Comparison of ENCODE assay signal across 8 mouse cellular contexts in genomic region chr3:88579454-88580117, GRCm38 (mm10). TPM values are rescaled to one million over a fixed set of nuclear protein-coding genes. Genes with fewer than 3 reads are reported as not detected.
A peak's percentile ranks its signal among the peaks of the same experiment; 100 is the strongest.
DNase-seq lines count a peak whose midpoint lies in the region; ATAC-seq lines count a peak whose summit lies in the region.

No protein-coding gene starts in this region.

- H3K9ac ChIP-seq in embryonic facial prominence, embryonic 11.5 days (replicated peaks; ENCODE audit: low read length): peak overlapping the region; percentile 79
- H3K9ac ChIP-seq in midbrain, embryonic 11.5 days (ENCODE audit: low read length): peak overlapping the region; percentile 88

- no peaks in the 10 kb centered on the region for H3K27me3 ChIP-seq in embryonic facial prominence, embryonic 11.5 days (ENCODE audit: control insufficient read depth, insufficient read depth, low read length)
- no peaks in the 10 kb centered on the region for H3K27me3 ChIP-seq in midbrain, embryonic 11.5 days (ENCODE audit: control insufficient read depth, insufficient read depth, low read length)

- peak overlapping the region; percentile 75 for H3K4me2 ChIP-seq in embryonic facial prominence, embryonic 11.5 days (ENCODE audit: low read depth, low read length)
- peak overlapping the region; percentile 85 for H3K4me2 ChIP-seq in midbrain, embryonic 11.5 days

- H3K9me3 ChIP-seq in embryonic facial prominence, embryonic 11.5 days (replicated peaks; ENCODE audit: control insufficient read depth, low read length): no peaks in the 10 kb centered on the region
- H3K9me3 ChIP-seq in midbrain, embryonic 11.5 days (ENCODE audit: control insufficient read depth, low read length): no peaks in the 10 kb centered on the region

- no peaks in the 10 kb centered on the region for H3K4me1 ChIP-seq in embryonic facial prominence, embryonic 11.5 days (ENCODE audit: control insufficient read depth, insufficient read depth, low read length)
- peaks cover 5% of the 10 kb centered on the region; the same call in 1 of the 2 replicates for H3K4me1 ChIP-seq in midbrain, embryonic 11.5 days (ENCODE audit: control insufficient read depth, insufficient read depth, low read length)

- intact Hi-C loops in left cerebral cortex, postnatal 4 days (cut with DNase I): no loop called here

- under 1% methylated on average over 34 of the region's 34 CpGs for WGBS in embryonic facial prominence, embryonic 11.5 days
- under 1% methylated on average over 34 of the region's 34 CpGs for WGBS in midbrain, embryonic 11.5 days

- ATAC-seq in embryonic facial prominence, embryonic 11.5 days (replicated peaks; ENCODE audit: insufficient number of reproducible peaks, low FRiP score, low TSS enrichment, low read depth): peak; percentile 66
- ATAC-seq in midbrain, embryonic 11.5 days (ENCODE audit: low FRiP score): peak; percentile 87

- peak overlapping the region; percentile 70 for H3K4me3 ChIP-seq in embryonic facial prominence, embryonic 11.5 days (ENCODE audit: low read depth, low read length)
- peak overlapping the region; percentile 90 for H3K4me3 ChIP-seq in midbrain, embryonic 11.5 days (ENCODE audit: low read depth, low read length)

- H3K27ac ChIP-seq in embryonic facial prominence, embryonic 11.5 days (replicated peaks; ENCODE audit: low read depth, low read length): no peak overlapping the region
- no peak overlapping the region for H3K27ac ChIP-seq in midbrain, embryonic 11.5 days (ENCODE audit: low read depth, low read length)

- no peaks in the 10 kb centered on the region; the same call in 1 of the 2 replicates for H3K36me3 ChIP-seq in embryonic facial prominence, embryonic 11.5 days (replicated peaks; ENCODE audit: control insufficient read depth, insufficient read depth, low read depth, low read length)
- H3K36me3 ChIP-seq in midbrain, embryonic 11.5 days (ENCODE audit: control insufficient read depth, insufficient read depth, low read length): peaks cover 8% of the 10 kb centered on the region; the same call in 1 of the 2 replicates

- peak; percentile 80 for DNase-seq in 3134 (ENCODE audit: extremely low read depth, insufficient read length, low spot score)
- peak; percentile 69 for DNase-seq in adrenal gland, postnatal 25 days
- DNase-seq in embryonic facial prominence, embryonic 11.5 days (ENCODE audit: low spot score): peak; percentile 89
- DNase-seq in heart, adult 11 months: peak; percentile 98
- DNase-seq in kidney, adult 11 months: peak; percentile 77
- peak; percentile 67 for DNase-seq in left cerebral cortex, postnatal 4 days
- DNase-seq in midbrain, embryonic 11.5 days (ENCODE audit: low spot score, missing footprints): peak; percentile 97
- DNase-seq in skeletal muscle tissue, adult 2 months (ENCODE audit: low read depth, low spot score): peak; percentile 75

RNA-seq across cellular contexts. Expression of gene Ssr2, which starts 3.9 kb away (rescaled TPM):
- 199 and 214 TPM in 2 replicates for total RNA-seq in adrenal gland, postnatal 25 days (2021)
- 184 and 201 TPM in 2 replicates for polyA plus RNA-seq in embryonic facial prominence, embryonic 11.5 days (2014; fragmentation: Nextera tagmentation; extraction: Ambion mirVana)
- total RNA-seq in left cerebral cortex, postnatal 4 days (2021): 100 to 1,000 TPM; 114 to 121 TPM
- polyA plus RNA-seq in midbrain, embryonic 11.5 days (2014; fragmentation: Nextera tagmentation; extraction: Ambion mirVana): 154 and 157 TPM in 2 replicates

RNA-seq across cellular contexts. Expression of gene Ubqln4, which starts 26.0 kb away (rescaled TPM):
- total RNA-seq in adrenal gland, postnatal 25 days (2021): 74.3 and 87.0 TPM in 2 replicates
- polyA plus RNA-seq in embryonic facial prominence, embryonic 11.5 days (2014; fragmentation: Nextera tagmentation; extraction: Ambion mirVana): 62.1 and 73.3 TPM in 2 replicates
- 100 to 1,000 TPM in 1 of 2 experiments, 10 to 100 TPM in 1; 97.5 to 105 TPM for total RNA-seq in left cerebral cortex, postnatal 4 days (2021)
- 72.4 and 73.0 TPM in 2 replicates for polyA plus RNA-seq in midbrain, embryonic 11.5 days (2014; fragmentation: Nextera tagmentation; extraction: Ambion mirVana)

RNA-seq across cellular contexts. Expression of gene Arhgef2, which starts 26.2 kb away (rescaled TPM):
- total RNA-seq in adrenal gland, postnatal 25 days (2021): 35.4 and 35.9 TPM in 2 replicates
- polyA plus RNA-seq in embryonic facial prominence, embryonic 11.5 days (2014; fragmentation: Nextera tagmentation; extraction: Ambion mirVana): 82.2 and 89.3 TPM in 2 replicates
- total RNA-seq in left cerebral cortex, postnatal 4 days (2021): 100 to 1,000 TPM; 129 to 134 TPM
- polyA plus RNA-seq in midbrain, embryonic 11.5 days (2014; fragmentation: Nextera tagmentation; extraction: Ambion mirVana): 99.0 and 117 TPM in 2 replicates

RNA-seq across cellular contexts. Expression of gene Lamtor2, which starts 26.7 kb away (rescaled TPM):
- 148 and 150 TPM in 2 replicates for total RNA-seq in adrenal gland, postnatal 25 days (2021)
- 77.4 and 82.0 TPM in 2 replicates for polyA plus RNA-seq in embryonic facial prominence, embryonic 11.5 days (2014; fragmentation: Nextera tagmentation; extraction: Ambion mirVana)
- total RNA-seq in left cerebral cortex, postnatal 4 days (2021): 100 to 1,000 TPM; 106 to 120 TPM
- 87.2 and 103 TPM in 2 replicates for polyA plus RNA-seq in midbrain, embryonic 11.5 days (2014; fragmentation: Nextera tagmentation; extraction: Ambion mirVana)

RNA-seq across cellular contexts. Expression of gene Rab25, which starts 31.5 kb away (rescaled TPM):
- total RNA-seq in adrenal gland, postnatal 25 days (2021): not detected in 2 replicates
- 3.7 and 4.0 TPM in 2 replicates for polyA plus RNA-seq in embryonic facial prominence, embryonic 11.5 days (2014; fragmentation: Nextera tagmentation; extraction: Ambion mirVana)
- total RNA-seq in left cerebral cortex, postnatal 4 days (2021): under 1 TPM in 1 of 2 experiments, not detected in 1; 0.83 TPM
- 0.25 and 0.86 TPM in 2 replicates for polyA plus RNA-seq in midbrain, embryonic 11.5 days (2014; fragmentation: Nextera tagmentation; extraction: Ambion mirVana)
